Mouse (Mus musculus) liver, embryonic 16.5 days (tissue): ENCODE measurements at regions not wholly inside any gene's neighbourhood (a gene's known extent, or its start where the extent isn't known, plus 50 kb on each side); places are given as distances from the start of the nearest gene placed in this dataset.

Experiments
- ATAC-seq: fragments of 200-750 bp; cut with Nextera tagmentation; 2 replicates; pipeline ENCODE4 v1.8.0; 2017; ENCODE audit warnings: low read depth, mild to moderate bottlenecking, moderate number of reproducible peaks, moderate library complexity
- H3K27ac ChIP-seq: fragments of 300-500 bp; sonication (generic); 2 replicates; pipeline ENCODE4 v1.5.1; 2014; ENCODE audit warnings: mild to moderate bottlenecking, low read length
- H3K27me3 ChIP-seq: fragments of 300-500 bp; sonication (generic); 2 replicates; pipeline ENCODE4 v1.6.1; 2014; ENCODE audit warnings: low read depth, low read length, mixed read lengths; ENCODE audit not compliant: control insufficient read depth, insufficient read depth
- H3K36me3 ChIP-seq: fragments of 300-500 bp; sonication (generic); 2 replicates; pipeline ENCODE4 v1.6.1; 2014; ENCODE audit warnings: mild to moderate bottlenecking; ENCODE audit not compliant: control insufficient read depth, insufficient read depth
- H3K4me1 ChIP-seq: fragments of 300-500 bp; sonication (generic); 2 replicates; pipeline ENCODE4 v1.6.1; 2014; ENCODE audit warnings: low read depth, low read length, mixed read lengths; ENCODE audit not compliant: control insufficient read depth
- H3K4me2 ChIP-seq: fragments of 300-500 bp; sonication (generic); 2 replicates; pipeline ENCODE4 v1.6.1; 2014; ENCODE audit warnings: low read depth, low read length, mixed read lengths
- H3K4me3 ChIP-seq: fragments of 300-500 bp; sonication (generic); 2 replicates; pipeline ENCODE4 v1.5.1; 2014; ENCODE audit warnings: low read depth, mild to moderate bottlenecking, low read length
- H3K9ac ChIP-seq: fragments of 300-500 bp; sonication (generic); 2 replicates; pipeline ENCODE4 v1.6.1; 2014; ENCODE audit warnings: low read depth, low read length
- H3K9me3 ChIP-seq: fragments of 300-500 bp; sonication (generic); replicated peaks from 2 replicates; pipeline ENCODE4 v1.6.1; 2016; ENCODE audit warnings: low read length; ENCODE audit not compliant: control insufficient read depth
- WGBS: fragments of 180-500 bp; shearing (Covaris S2); extraction: QIAGEN DNeasy Blood & Tissue Kit; methylation state at CpG from one replicate; pipeline ENCODE4 v1.1.7; 2014; ENCODE audit not compliant: insufficient replicate concordance; 5-methylcytosine and 5-hydroxymethylcytosine counted together

GRCm38 (mm10) chr3:83538898-83539297 is 227.2 kb upstream of the Sfrp2 start:
- no peak overlapping the region for H3K9ac ChIP-seq
- H3K36me3 ChIP-seq: no peaks in the 10 kb centered on the region
- no peak for ATAC-seq
- WGBS: 38% methylated on average over 2 of the region's 2 CpGs
- H3K9me3 ChIP-seq: no peaks in the 10 kb centered on the region
- H3K4me2 ChIP-seq: no peak overlapping the region
- no peaks in the 10 kb centered on the region for H3K4me1 ChIP-seq
- H3K27me3 ChIP-seq: no peaks in the 10 kb centered on the region
- H3K4me3 ChIP-seq: no peak overlapping the region
- H3K27ac ChIP-seq: no peak overlapping the region

GRCm38 (mm10) chr3:83540997-83541932 is 224.9 kb upstream of the Sfrp2 start:
- no peaks in the 10 kb centered on the region for H3K9me3 ChIP-seq
- no peak overlapping the region for H3K27ac ChIP-seq
- no peaks in the 10 kb centered on the region for H3K27me3 ChIP-seq
- no peak overlapping the region for H3K4me3 ChIP-seq
- no peak overlapping the region for H3K9ac ChIP-seq
- no peaks in the 10 kb centered on the region for H3K4me1 ChIP-seq
- no peaks in the 10 kb centered on the region for H3K36me3 ChIP-seq
- H3K4me2 ChIP-seq: no peak overlapping the region
- ATAC-seq: no peak
- 61% methylated on average over 11 of the region's 11 CpGs for WGBS

- Histone ChIP-seq H3K36me3 (no peaks in the 10 kb centered on the region), H3K4me3 (no peak overlapping the region), H3K9me3 (no peaks in the 10 kb centered on the region), H3K4me1 (no peaks in the 10 kb centered on the region), H3K27ac (no peak overlapping the region), H3K27me3 (no peaks in the 10 kb centered on the region), H3K4me2 (no peak overlapping the region), H3K9ac (no peak overlapping the region)
- ATAC-seq: no peak
- 73% methylated on average over 9 of the region's 9 CpGs for WGBS
These were observed 213.5 kb upstream of the Sfrp2 start for GRCm38 (mm10) chr3:83552516-83553139.

GRCm38 (mm10) chr3:83553858-83554257 is 212.3 kb upstream of the Sfrp2 start:
- Histone ChIP-seq H3K4me1 (no peaks in the 10 kb centered on the region), H3K27me3 (no peaks in the 10 kb centered on the region)
- no peak for ATAC-seq

GRCm38 (mm10) chr3:83556788-83557515 is 209.2 kb upstream of the Sfrp2 start:
- H3K4me1 ChIP-seq: no peaks in the 10 kb centered on the region
- WGBS: 58% methylated on average over 10 of the region's 10 CpGs
- H3K27ac ChIP-seq: no peak overlapping the region
- no peak for ATAC-seq
- H3K27me3 ChIP-seq: no peaks in the 10 kb centered on the region
- H3K36me3 ChIP-seq: no peaks in the 10 kb centered on the region
- H3K9me3 ChIP-seq: no peaks in the 10 kb centered on the region
- H3K4me3 ChIP-seq: no peak overlapping the region
- no peak overlapping the region for H3K9ac ChIP-seq
- no peak overlapping the region for H3K4me2 ChIP-seq

More at GRCm38 (mm10) chr3:83553858-83554257, 212.3 kb upstream of the Sfrp2 start:
- no peaks in the 10 kb centered on the region for H3K9me3 ChIP-seq
- no peak overlapping the region for H3K4me3 ChIP-seq
- H3K9ac ChIP-seq: no peak overlapping the region
- no peak overlapping the region for H3K27ac ChIP-seq
- no peaks in the 10 kb centered on the region for H3K36me3 ChIP-seq
- WGBS: 70% methylated on average over 11 of the region's 11 CpGs
- no peak overlapping the region for H3K4me2 ChIP-seq

- 46% methylated on average over 3 of the region's 3 CpGs for WGBS
- H3K9ac ChIP-seq: no peak overlapping the region
- ATAC-seq: no peak
These were observed 204.1 kb upstream of the Sfrp2 start for GRCm38 (mm10) chr3:83562026-83562425.

GRCm38 (mm10) chr3:83575526-83575925 is 190.6 kb upstream of the Sfrp2 start:
- Histone ChIP-seq H3K9ac (no peak overlapping the region), H3K27ac (no peak overlapping the region), H3K36me3 (no peaks in the 10 kb centered on the region), H3K4me2 (no peak overlapping the region), H3K9me3 (no peaks in the 10 kb centered on the region), H3K27me3 (no peaks in the 10 kb centered on the region), H3K4me3 (no peak overlapping the region), H3K4me1 (no peaks in the 10 kb centered on the region)
- no peak for ATAC-seq
- WGBS: 58% methylated on average over 4 of the region's 4 CpGs

More at GRCm38 (mm10) chr3:83562026-83562425, 204.1 kb upstream of the Sfrp2 start:
- no peak overlapping the region for H3K27ac ChIP-seq
- H3K36me3 ChIP-seq: no peaks in the 10 kb centered on the region
- no peaks in the 10 kb centered on the region for H3K4me1 ChIP-seq
- H3K27me3 ChIP-seq: no peaks in the 10 kb centered on the region
- H3K4me3 ChIP-seq: no peak overlapping the region
- H3K9me3 ChIP-seq: no peaks in the 10 kb centered on the region
- no peak overlapping the region for H3K4me2 ChIP-seq

- Histone ChIP-seq H3K27ac (no peak overlapping the region), H3K4me1 (no peaks in the 10 kb centered on the region), H3K27me3 (no peaks in the 10 kb centered on the region), H3K9me3 (no peaks in the 10 kb centered on the region), H3K9ac (no peak overlapping the region), H3K4me3 (no peak overlapping the region), H3K4me2 (no peak overlapping the region), H3K36me3 (no peaks in the 10 kb centered on the region)
- WGBS: 53% methylated on average over 2 of the region's 2 CpGs
- no peak for ATAC-seq
These were observed 190.0 kb upstream of the Sfrp2 start for GRCm38 (mm10) chr3:83576155-83576554.
